Mouse (Mus musculus): ENCODE measurements around the gene Slc5a4b. TPM values are rescaled to one million over a fixed set of nuclear protein-coding genes. Genes with fewer than 3 reads are reported as not detected.

Gene Slc5a4b
- total RNA-seq, 2 experiments from 2014 or later: 0.51 TPM; not detected in 1

Other genes with a start within 250 kb of the Slc5a4b start
- 1.7 TPM in 1 of 2 replicates, not detected in the other for gene Derl3, start 217.5 kb downstream of the Slc5a4b start, total RNA-seq (2015; ENCODE audit: low replicate concordance)
- not detected in 2 replicates for gene Derl3, start 217.5 kb downstream of the Slc5a4b start, total RNA-seq (2017; ENCODE audit: low replicate concordance)
- gene Smarcb1, start 189.3 kb downstream of the Slc5a4b start, total RNA-seq (2015; ENCODE audit: low replicate concordance): 9.4 and 16.9 TPM in 2 replicates
- 15.7 and 16.7 TPM in 2 replicates for gene Smarcb1, start 189.3 kb downstream of the Slc5a4b start, total RNA-seq (2017; ENCODE audit: low replicate concordance)
- 33.2 and 46.5 TPM in 2 replicates for gene Chchd10, start 177.8 kb downstream of the Slc5a4b start, total RNA-seq (2015; ENCODE audit: low replicate concordance)
- 27.2 and 33.2 TPM in 2 replicates for gene Chchd10, start 177.8 kb downstream of the Slc5a4b start, total RNA-seq (2017; ENCODE audit: low replicate concordance)
- gene Mmp11, start 174.5 kb downstream of the Slc5a4b start, total RNA-seq (2015; ENCODE audit: low replicate concordance): not detected in 2 replicates
- 1.1 TPM in 1 of 2 replicates, not detected in the other for gene Mmp11, start 174.5 kb downstream of the Slc5a4b start, total RNA-seq (2017; ENCODE audit: low replicate concordance)
- gene Gm867, start 170.3 kb downstream of the Slc5a4b start, total RNA-seq (2015; ENCODE audit: low replicate concordance): 91.3 and 110 TPM in 2 replicates
- gene Gm867, start 170.3 kb downstream of the Slc5a4b start, total RNA-seq (2017; ENCODE audit: low replicate concordance): 27.6 and 34.8 TPM in 2 replicates
- not detected in 2 replicates for gene Vpreb3, start 167.9 kb downstream of the Slc5a4b start, total RNA-seq (2015; ENCODE audit: low replicate concordance)
- not detected in 2 replicates for gene Vpreb3, start 167.9 kb downstream of the Slc5a4b start, total RNA-seq (2017; ENCODE audit: low replicate concordance)
- not detected in 2 replicates for gene Gm5134, start 156.4 kb downstream of the Slc5a4b start, total RNA-seq (2015; ENCODE audit: low replicate concordance)
- 1.3 TPM in 1 of 2 replicates, not detected in the other for gene Gm5134, start 156.4 kb downstream of the Slc5a4b start, total RNA-seq (2017; ENCODE audit: low replicate concordance)
- 0.63 and 2.7 TPM in 2 replicates for gene Zfp280b, start 78.3 kb downstream of the Slc5a4b start, total RNA-seq (2015; ENCODE audit: low replicate concordance)
- 1.8 and 2.2 TPM in 2 replicates for gene Zfp280b, start 78.3 kb downstream of the Slc5a4b start, total RNA-seq (2017; ENCODE audit: low replicate concordance)
- gene Slc5a4a, start 36.5 kb upstream of the Slc5a4b start, total RNA-seq (2015; ENCODE audit: low replicate concordance): not detected in 2 replicates
- gene Slc5a4a, start 36.5 kb upstream of the Slc5a4b start, total RNA-seq (2017; ENCODE audit: low replicate concordance): not detected in 2 replicates
- not detected in 2 replicates for gene Prmt2, start 126.9 kb upstream of the Slc5a4b start, total RNA-seq (2015; ENCODE audit: low replicate concordance)
- not detected in 2 replicates for gene Prmt2, start 126.9 kb upstream of the Slc5a4b start, total RNA-seq (2017; ENCODE audit: low replicate concordance)
- not detected in 2 replicates for gene S100b, start 142.9 kb upstream of the Slc5a4b start, total RNA-seq (2015; ENCODE audit: low replicate concordance)
- not detected in 2 replicates for gene S100b, start 142.9 kb upstream of the Slc5a4b start, total RNA-seq (2017; ENCODE audit: low replicate concordance)
- 0.77 and 0.84 TPM in 2 replicates for gene Dip2a, start 234.3 kb upstream of the Slc5a4b start, total RNA-seq (2015; ENCODE audit: low replicate concordance)
- gene Dip2a, start 234.3 kb upstream of the Slc5a4b start, total RNA-seq (2017; ENCODE audit: low replicate concordance): 0.34 and 4.7 TPM in 2 replicates